Mouse (Mus musculus): ENCODE results near the gene Med23. TPM values are rescaled to one million over a fixed set of nuclear protein-coding genes. Genes with fewer than 3 reads are reported as not detected.

The Med23 gene
- polyA plus RNA-seq, 1 experiment, result 19.5 TPM

- Histone ChIP-seq H3K27me3 (ENCODE audit: control insufficient read depth, insufficient read depth, low read length) (no peaks in the 10 kb centered on the region), H3K27ac (ENCODE audit: control insufficient read depth, insufficient read depth, low read depth, low read length) (no peak overlapping the region), H3K36me3 (ENCODE audit: control insufficient read depth, insufficient read depth, low read length) (no peaks in the 10 kb centered on the region), H3K4me3 (ENCODE audit: control insufficient read depth, low read depth, low read length) (no peak overlapping the region), H3K4me1 (ENCODE audit: control insufficient read depth, insufficient read depth, low read length) (0 out of 2 replicates have a peak, but pooled peaks cover 8% of the 10 kb centered on the region)
- TF ChIP-seq CTCF (IDR thresholded peaks at IDR 0.05; ENCODE audit: control insufficient read depth, insufficient read depth, insufficient replicate concordance, low read depth, low read length) (no peak), POLR2A (IDR thresholded peaks at IDR 0.05; ENCODE audit: control insufficient read depth, low read depth, low read length) (no peak)
These were observed 92.1 kb downstream of the Med23 start for GRCm38 (mm10) chr10:24961889-24962288.

Other genes with a start within 250 kb of the Med23 start
- gene Enpp1, start 157.8 kb upstream of the Med23 start, polyA plus RNA-seq (2012; rRNA removed), result 0.33 and 0.91 TPM in 2 replicates
- gene Enpp3, start 27.2 kb upstream of the Med23 start, polyA plus RNA-seq (2012; rRNA removed), result 0.35 and 0.51 TPM in 2 replicates
- gene Arg1, start 57.5 kb downstream of the Med23 start, polyA plus RNA-seq (2012; rRNA removed), result 0.12 TPM in 1 of 2 replicates, not detected in the other